Mouse (Mus musculus): ENCODE results near the gene Cyp24a1. TPM values are rescaled to one million over a fixed set of nuclear protein-coding genes. Genes with fewer than 3 reads are reported as not detected.
A peak's percentile ranks its signal among the peaks of the same experiment; 100 is the strongest.

Cyp24a1 gene
- polyA plus RNA-seq, 1 experiment = not detected

GRCm38 (mm10) chr2:170450933-170451332 lies 46.0 kb downstream of the Cyp24a1 start:
- 4% methylated on average over 9 of the region's 9 CpGs for WGBS
- DNase-seq (ENCODE audit: low read depth, low spot score) = peak; percentile 83

- whole genome bisulfite sequencing = 78% methylated on average over 10 of the region's 10 CpGs
- no peak for DNase-seq (ENCODE audit: low read depth, low spot score)
Observed at GRCm38 (mm10) chr2:170447651-170448050, 49.3 kb downstream of the Cyp24a1 start.

GRCm38 (mm10) chr2:170446843-170447383 lies 50.0 kb downstream of the Cyp24a1 start:
- WGBS = 21% methylated on average over 5 of the region's 5 CpGs
- DNase-seq (ENCODE audit: low read depth, low spot score) = no peak

- DNase-seq (ENCODE audit: low read depth, low spot score) = no peak
- WGBS = 22% methylated on average over 5 of the region's 5 CpGs
Observed at GRCm38 (mm10) chr2:170445861-170446260, 51.1 kb downstream of the Cyp24a1 start.

- no peak for DNase-seq (ENCODE audit: low read depth, low spot score)
- 78% methylated on average over 3 of the region's 3 CpGs for WGBS
Observed at GRCm38 (mm10) chr2:170442535-170442934, 54.4 kb downstream of the Cyp24a1 start.

- WGBS = 43% methylated on average over 13 of the region's 13 CpGs
- DNase-seq (ENCODE audit: low read depth, low spot score) = no peak
Observed at GRCm38 (mm10) chr2:170438782-170439181, 58.2 kb downstream of the Cyp24a1 start.

GRCm38 (mm10) chr2:170436204-170436603 lies 60.7 kb downstream of the Cyp24a1 start:
- WGBS = 72% methylated on average over 4 of the region's 4 CpGs
- DNase-seq (ENCODE audit: low read depth, low spot score) = no peak

Other genes with a start within 250 kb of the Cyp24a1 start
- 10.6 and 19.9 TPM in 2 replicates for gene Bcas1, start 69.3 kb downstream of the Cyp24a1 start, polyA plus RNA-seq (2012; rRNA removed)
- 5.0 and 7.0 TPM in 2 replicates for gene Pfdn4, start 717 bp downstream of the Cyp24a1 start, polyA plus RNA-seq (2012; rRNA removed)
- gene 4930470P17Rik, start 104.9 kb upstream of the Cyp24a1 start, polyA plus RNA-seq (2012; rRNA removed) = not detected in 2 replicates
- gene Dok5, start 234.7 kb upstream of the Cyp24a1 start, polyA plus RNA-seq (2012; rRNA removed) = 0.37 and 0.42 TPM in 2 replicates